ENCODE assay signal across 16 mouse cellular contexts in the genomic region with DNA sequence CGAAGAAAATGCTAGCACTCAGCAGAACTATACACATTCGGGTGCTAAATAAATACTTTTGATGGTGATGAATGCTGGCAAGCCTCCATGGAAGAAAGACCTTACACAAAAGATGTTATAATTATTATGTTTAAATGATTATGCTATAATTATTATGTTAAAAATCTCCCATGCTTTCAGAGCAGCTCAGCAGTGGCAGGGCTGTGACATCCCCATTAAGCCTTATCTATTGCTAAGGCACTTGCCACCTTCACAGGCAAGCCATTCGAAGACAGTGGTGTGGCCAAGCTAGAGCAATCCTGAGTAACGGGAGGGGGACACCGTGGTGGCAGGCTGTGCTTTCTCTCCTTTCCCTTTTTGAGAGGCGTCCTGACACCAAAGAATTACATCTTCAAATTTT.
"Had no signal": no experiment of that assay in that cellular context is flagged by ENCODE, and none has a peak within 500 bp of the region (broad histone marks: within the 10 kb centered on the region; RNA-seq: fewer than 3 reads in every experiment).

No protein-coding gene starts in this region.

- DNase-seq: liver, postnatal 0 days; lung, adult 2 months; lung, postnatal 14 days; lung, postnatal 36 days; right cerebral cortex, postnatal 14 days; thymus, adult 18-20 months; thymus, postnatal 14 days; thymus, postnatal 36 days had no signal

- H3K4me3 ChIP-seq: lung, embryonic 15.5 days; megakaryocyte, embryonic 14.5 days; midbrain, embryonic 13.5 days; midbrain, embryonic 15.5 days; neural tube, embryonic 12.5 days had no signal

- H3K4me2 ChIP-seq: lung, embryonic 15.5 days; midbrain, embryonic 11.5 days; midbrain, embryonic 13.5 days; midbrain, embryonic 15.5 days; neural tube, embryonic 12.5 days had no signal

- H3K9ac ChIP-seq: liver, postnatal 0 days; lung, embryonic 15.5 days; midbrain, embryonic 13.5 days; midbrain, embryonic 15.5 days; neural tube, embryonic 12.5 days had no signal

- ATAC-seq: liver, postnatal 0 days; lung, postnatal 0 days; midbrain, embryonic 13.5 days; midbrain, embryonic 15.5 days had no signal

- H3K4me1 ChIP-seq: lung, embryonic 15.5 days; megakaryocyte, embryonic 14.5 days; neural tube, embryonic 12.5 days had no signal

- H3K36me3 ChIP-seq: lung, embryonic 15.5 days; midbrain, embryonic 13.5 days; midbrain, embryonic 15.5 days; neural tube, embryonic 12.5 days had no signal

- H3K27ac ChIP-seq: lung, embryonic 15.5 days; macrophage; midbrain, embryonic 13.5 days; midbrain, embryonic 15.5 days; neural tube, embryonic 12.5 days had no signal

- H3K9me3 ChIP-seq: lung, embryonic 15.5 days; midbrain, embryonic 13.5 days; midbrain, embryonic 15.5 days; neural tube, embryonic 12.5 days had no signal

- H3K27me3 ChIP-seq: lung, embryonic 15.5 days; megakaryocyte, embryonic 14.5 days; midbrain, embryonic 13.5 days; midbrain, embryonic 15.5 days; neural tube, embryonic 12.5 days had no signal
